ENCODE assay signal across 28 mouse cellular contexts in the genomic region with DNA sequence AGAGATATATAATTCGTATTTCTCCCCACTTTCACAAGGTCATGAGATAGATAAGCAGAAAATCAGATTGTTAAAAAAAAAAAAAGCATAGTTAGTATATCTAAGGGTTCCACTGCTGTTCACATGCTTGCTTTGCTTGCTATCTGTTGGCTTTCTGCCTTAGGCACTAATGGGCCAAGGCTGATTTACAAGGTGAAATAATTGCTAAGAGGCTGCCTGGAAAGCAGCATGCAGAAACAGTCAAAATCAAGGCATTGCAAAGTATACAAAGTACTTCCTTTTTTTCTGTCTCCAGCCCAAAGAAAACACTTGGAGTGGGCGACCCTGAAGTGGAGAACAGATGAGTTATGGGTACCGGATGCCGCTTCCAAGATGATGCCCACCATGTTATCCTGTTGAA. TPM values are rescaled to one million over a fixed set of nuclear protein-coding genes. Genes with fewer than 3 reads are reported as not detected.
DNase-seq lines count a peak whose midpoint lies in the region; ATAC-seq lines count a peak whose summit lies in the region.
"Had no signal": no experiment of that assay in that cellular context is flagged by ENCODE, and none has a peak within 500 bp of the region (broad histone marks: within the 10 kb centered on the region; RNA-seq: fewer than 3 reads in every experiment).

No protein-coding gene starts in this region.

- H3K4me2 ChIP-seq in heart, embryonic 12.5 days = no peak overlapping the region
- H3K4me2 ChIP-seq in liver, embryonic 12.5 days = peak overlapping the region; percentile 53
- H3K4me2 ChIP-seq in liver, embryonic 15.5 days = peak overlapping the region; percentile 77; the same call in 1 of the 2 replicates

- no peaks in the 10 kb centered on the region for H3K9me3 ChIP-seq in heart, embryonic 12.5 days (replicated peaks)
- no peaks in the 10 kb centered on the region for H3K9me3 ChIP-seq in liver, embryonic 12.5 days (replicated peaks)
- no peaks in the 10 kb centered on the region for H3K9me3 ChIP-seq in liver, embryonic 15.5 days (replicated peaks)
- H3K9me3 ChIP-seq: forebrain, embryonic 13.5 days; G1E; hindbrain, embryonic 13.5 days; midbrain, embryonic 12.5 days; stomach, embryonic 15.5 days had no signal

- WGBS in heart, embryonic 12.5 days = 71% methylated on average over 4 of the region's 4 CpGs
- 61% methylated on average over 4 of the region's 4 CpGs for WGBS in liver, embryonic 12.5 days (ENCODE audit: insufficient replicate concordance)
- 59% methylated on average over 4 of the region's 4 CpGs for WGBS in liver, embryonic 15.5 days (ENCODE audit: insufficient replicate concordance)

- no peak overlapping the region for H3K4me3 ChIP-seq in heart, embryonic 12.5 days
- no peak overlapping the region for H3K4me3 ChIP-seq in liver, embryonic 12.5 days
- no peak overlapping the region for H3K4me3 ChIP-seq in liver, embryonic 15.5 days (replicated peaks)

- peaks cover 8% of the 10 kb centered on the region for H3K4me1 ChIP-seq in heart, embryonic 12.5 days (replicated peaks)
- peaks cover 22% of the 10 kb centered on the region for H3K4me1 ChIP-seq in liver, embryonic 12.5 days
- H3K4me1 ChIP-seq in liver, embryonic 15.5 days (replicated peaks) = peaks cover 27% of the 10 kb centered on the region

- DNase-seq in adrenal gland, adult (ENCODE audit: inconsistent age in 2 of 2, low spot score in 1 of 2) = peak; percentile 25 to 75
- DNase-seq in adrenal gland, postnatal 25 days = no peak
- DNase-seq in heart, adult 11 months = peak; percentile 69
- DNase-seq in liver = no peak
- DNase-seq in kidney, postnatal 14 days = no peak

- H3K9ac ChIP-seq in heart, embryonic 12.5 days = no peak overlapping the region
- H3K9ac ChIP-seq in liver, embryonic 12.5 days = no peak overlapping the region
- no peak overlapping the region for H3K9ac ChIP-seq in liver, embryonic 15.5 days
- H3K9ac ChIP-seq: forebrain, embryonic 13.5 days; hindbrain, embryonic 13.5 days; midbrain, embryonic 12.5 days; stomach, embryonic 15.5 days had no signal

- no peaks in the 10 kb centered on the region for H3K27me3 ChIP-seq in heart, embryonic 12.5 days (replicated peaks)
- no peaks in the 10 kb centered on the region for H3K27me3 ChIP-seq in liver, embryonic 12.5 days (replicated peaks)
- H3K27me3 ChIP-seq in liver, embryonic 15.5 days = no peaks in the 10 kb centered on the region
- H3K27me3 ChIP-seq: forebrain, embryonic 13.5 days; hindbrain, embryonic 13.5 days; midbrain, embryonic 12.5 days; Patski; stomach, embryonic 15.5 days had no signal

- peaks cover 18% of the 10 kb centered on the region for H3K36me3 ChIP-seq in heart, embryonic 12.5 days
- H3K36me3 ChIP-seq in liver, embryonic 12.5 days = peaks cover 28% of the 10 kb centered on the region
- peaks cover 27% of the 10 kb centered on the region for H3K36me3 ChIP-seq in liver, embryonic 15.5 days (replicated peaks)
- H3K36me3 ChIP-seq: hindbrain, embryonic 13.5 days had no signal

- H3K27ac ChIP-seq in heart, embryonic 12.5 days (ENCODE audit: poor library complexity, severe bottlenecking) = no peak overlapping the region
- no peak overlapping the region for H3K27ac ChIP-seq in liver, embryonic 12.5 days
- no peak overlapping the region for H3K27ac ChIP-seq in liver, embryonic 15.5 days (replicated peaks)
- H3K27ac ChIP-seq: forebrain, embryonic 13.5 days; hindbrain, embryonic 13.5 days; kidney, postnatal 0 days; macrophage; midbrain, embryonic 12.5 days; stomach, embryonic 15.5 days had no signal

- ATAC-seq in heart, embryonic 12.5 days (ENCODE audit: insufficient number of reproducible peaks, low FRiP score) = no peak
- no peak for ATAC-seq in liver, embryonic 12.5 days
- no peak for ATAC-seq in liver, embryonic 15.5 days (ENCODE audit: insufficient read depth)

RNA-seq across cellular contexts. Expression of a gene that starts 0.8 kb away (rescaled TPM):
- 34.5 and 35.1 TPM in 2 replicates for total RNA-seq in adrenal gland, postnatal 25 days (2021)
- 114 and 116 TPM in 2 replicates for polyA plus RNA-seq in heart, embryonic 12.5 days (2016; fragmentation: Nextera tagmentation; extraction: Ambion mirVana)
- 203 and 204 TPM in 2 replicates for polyA plus RNA-seq in liver, embryonic 12.5 days (2016; fragmentation: Nextera tagmentation; extraction: Ambion mirVana)
- polyA plus RNA-seq in liver, embryonic 15.5 days (2015; fragmentation: Nextera tagmentation; extraction: Ambion mirVana) = 135 and 141 TPM in 2 replicates

RNA-seq across cellular contexts. Expression of a gene that starts 30.5 kb away (rescaled TPM):
- total RNA-seq in adrenal gland, postnatal 25 days (2021) = not detected in 2 replicates
- polyA plus RNA-seq in heart, embryonic 12.5 days (2016; fragmentation: Nextera tagmentation; extraction: Ambion mirVana) = 0.15 TPM in 1 of 2 replicates, not detected in the other
- polyA plus RNA-seq in liver, embryonic 12.5 days (2016; fragmentation: Nextera tagmentation; extraction: Ambion mirVana) = 0.23 TPM in 1 of 2 replicates, not detected in the other
- not detected in 2 replicates for polyA plus RNA-seq in liver, embryonic 15.5 days (2015; fragmentation: Nextera tagmentation; extraction: Ambion mirVana)
- total RNA-seq: gastrocnemius, postnatal 14 days; granulocyte monocyte progenitor cell, adult 5-6 weeks; heart, postnatal 14 days; left cerebral cortex, postnatal 10 days; liver, adult 2 months had no signal
- polyA plus RNA-seq: embryonic facial prominence, embryonic 11.5 days; G1E; hindbrain, embryonic 13.5 days; intestine, embryonic 16.5 days; kidney, postnatal 0 days; limb, embryonic 11.5 days; liver, adult 2 months; lung, adult 2 months; macrophage; midbrain, postnatal 0 days; myocyte; neural tube, embryonic 14.5 days; Patski had no signal

Comparison
In these comparisons a context has a peak if more than half of its experiments do, and no peak if none do; other contexts are left out.
1. DNase-seq: peak in adrenal gland, adult (2 of 2) and heart, adult 11 months (single experiment); none in adrenal gland, postnatal 25 days (single experiment), liver (single experiment) and kidney, postnatal 14 days (single experiment).